Mouse (Mus musculus) CH12.LX (cell line): Measurements from ENCODE around the gene Catsper1. TPM values are rescaled to one million over a fixed set of nuclear protein-coding genes. Genes with fewer than 3 reads are reported as not detected.

Source experiments
- DNase-seq: peaks from one replicate; pipeline ENCODE4 v3.0.0-alpha.2; 2013; ENCODE audit errors: extremely low read depth
- H3K27ac ChIP-seq: 2 replicates; pipeline ENCODE4 v1.5.1; 2012; ENCODE audit warnings: low read depth, mild to moderate bottlenecking, control low read depth, moderate library complexity; ENCODE audit not compliant: insufficient read depth
- H3K27me3 ChIP-seq: replicated peaks from 2 replicates; pipeline ENCODE3; 2012; ENCODE audit warnings: inconsistent platforms
- H3K36me3 ChIP-seq, 2 experiments: replicated peaks in 1 of 2; 2 replicates each; pipeline versions ENCODE3 to v1.6.1; 2012; ENCODE audit warnings: inconsistent platforms in 1 of 2, low read length in 1 of 2, mild to moderate bottlenecking in 1 of 2, mixed read lengths in 1 of 2, moderate library complexity in 1 of 2; ENCODE audit not compliant: control insufficient read depth in 1 of 2, insufficient read depth in 1 of 2
- H3K4me1 ChIP-seq, 2 experiments: 2 replicates each; pipeline ENCODE4 v1.6.1; 2012; ENCODE audit warnings: inconsistent platforms in 1 of 2, moderate library complexity in 1 of 2; ENCODE audit not compliant: insufficient read depth in 2 of 2, control insufficient read depth in 1 of 2
- H3K4me2 ChIP-seq: 2 replicates; pipeline ENCODE4 v1.6.1; 2012; ENCODE audit warnings: low read depth, mild to moderate bottlenecking, control low read depth; ENCODE audit not compliant: poor library complexity, insufficient read depth, severe bottlenecking
- H3K4me3 ChIP-seq, 3 experiments: fragments of 150-350 bp in 1 of 3; sonication (generic) in 1 of 3; replicated peaks in 1 of 3; 2 replicates each; pipeline versions ENCODE3 to v1.5.1; 2011 to 2012; ENCODE audit warnings: low read depth in 2 of 3, low read length in 2 of 3, mild to moderate bottlenecking in 2 of 3, moderate library complexity in 2 of 3, control low read depth in 1 of 3, improper control_type of control experiment in 1 of 3, inconsistent platforms in 1 of 3, mixed read lengths in 1 of 3; ENCODE audit not compliant: poor library complexity in 1 of 3
- H3K79me2 ChIP-seq: replicated peaks from 2 replicates; pipeline ENCODE4 v1.6.1; 2012; ENCODE audit warnings: mild to moderate bottlenecking, moderate library complexity; ENCODE audit not compliant: control insufficient read depth, poor library complexity, insufficient read depth, severe bottlenecking; ENCODE audit errors: extremely low read depth
- H3K9ac ChIP-seq: 2 replicates; pipeline ENCODE4 v1.6.1; 2012; ENCODE audit warnings: low read depth, mild to moderate bottlenecking, control low read depth, moderate library complexity; ENCODE audit not compliant: insufficient read depth
- H3K9me3 ChIP-seq: replicated peaks from 2 replicates; pipeline ENCODE3; 2012; ENCODE audit warnings: low read length, inconsistent platforms, mixed read lengths
- BHLHE40 ChIP-seq: IDR thresholded peaks from 2 replicates; pipeline ENCODE4 v1.6.1; 2011; ENCODE audit warnings: mild to moderate bottlenecking, low read depth, low read length, improper control_type of control experiment
- CHD1 ChIP-seq: IDR thresholded peaks from 2 replicates; pipeline ENCODE4 v1.6.1; 2012; ENCODE audit warnings: low read depth, low read length, improper control_type of control experiment, inconsistent platforms
- E2F4 ChIP-seq: IDR thresholded peaks from 2 replicates; pipeline ENCODE4 v1.6.1; 2011; ENCODE audit warnings: low read depth, low read length, improper control_type of control experiment; ENCODE audit not compliant: insufficient replicate concordance
- ELF1 ChIP-seq: IDR thresholded peaks from 2 replicates; pipeline ENCODE4 v1.6.1; 2014; ENCODE audit warnings: low read depth, mild to moderate bottlenecking, inconsistent platforms, low read length, improper control_type of control experiment
- ETS1 ChIP-seq: conservative IDR thresholded peaks from 2 replicates; pipeline ENCODE4 v1.6.1; 2012; ENCODE audit warnings: low read depth, mild to moderate bottlenecking, inconsistent platforms, low read length, improper control_type of control experiment, moderate library complexity
- KAT2A ChIP-seq: IDR thresholded peaks from 2 replicates; pipeline ENCODE4 v1.6.1; 2012; ENCODE audit warnings: low read length, improper control_type of control experiment, inconsistent platforms; ENCODE audit not compliant: insufficient replicate concordance
- MXI1 ChIP-seq: IDR thresholded peaks from 2 replicates; pipeline ENCODE4 v1.6.1; 2011; ENCODE audit warnings: mild to moderate bottlenecking, low read depth, low read length, improper control_type of control experiment
- NRF1 ChIP-seq: IDR thresholded peaks from 2 replicates; pipeline ENCODE4 v1.6.1; 2014; ENCODE audit warnings: low read depth, mild to moderate bottlenecking, inconsistent platforms, low read length, improper control_type of control experiment, moderate library complexity
- PAX5 ChIP-seq: IDR thresholded peaks from 2 replicates; pipeline ENCODE4 v1.6.1; 2012; ENCODE audit warnings: low read length, inconsistent platforms, mixed read lengths
- RCOR1 ChIP-seq: conservative IDR thresholded peaks from 2 replicates; pipeline ENCODE4 v1.6.1; 2012; ENCODE audit warnings: low read depth, mild to moderate bottlenecking, inconsistent platforms, low read length, improper control_type of control experiment
- TBP ChIP-seq: conservative IDR thresholded peaks from 2 replicates; pipeline ENCODE4 v1.6.1; 2011; ENCODE audit warnings: low read depth, low read length, improper control_type of control experiment
- TCF12 ChIP-seq: IDR thresholded peaks from 2 replicates; pipeline ENCODE4 v1.6.1; 2014; ENCODE audit warnings: low read depth, mild to moderate bottlenecking, inconsistent platforms, low read length, improper control_type of control experiment
- ZC3H11A ChIP-seq: IDR thresholded peaks from 2 replicates; pipeline ENCODE4 v1.6.1; 2012; ENCODE audit warnings: low read depth, mild to moderate bottlenecking, inconsistent platforms, low read length, improper control_type of control experiment
- ZNF384 ChIP-seq: IDR thresholded peaks from 2 replicates; pipeline ENCODE4 v1.6.1; 2012; ENCODE audit warnings: low read depth, low read length, improper control_type of control experiment, inconsistent platforms
- dilution Hi-C: fragments of 300-500 bp; cut with MboI; formaldehyde crosslinking; loops from 2 replicates; pipeline ENCODE4 v1.14.3; 2020; ENCODE audit warnings: low sequenced_read_pairs; ENCODE audit not compliant: extremely low pct_unique_long_range_greater_than_20kb, extremely low pct_ligation_motif_present
- in situ Hi-C: fragments of 300-500 bp; cut with MboI; formaldehyde crosslinking; loops from 3 replicates; pipeline ENCODE4 v1.14.3; 2019; ENCODE audit warnings: low sequenced_read_pairs, low pct_ligation_motif_present, low pct_unique_long_range_greater_than_20kb, mixed read lengths
- polyA plus RNA-seq: library from polyadenylated mRNA; unstranded; fragments of >175 nt; gene quantifications from 2 replicates; pipeline ENCODE4 v1.2.1, GENCODE M21; 2012; ENCODE audit warnings: low read depth; ENCODE audit not compliant: insufficient read length
- total RNA-seq, 2 experiments: library from RNA; depleted of rRNA; stranded (reverse); fragments of 300-350 nt in 1 of 2; fragments of >200 nt in 1 of 2; gene quantifications; 2 replicates each; pipeline ENCODE4 v1.2.3; 2012 to 2014

The Catsper1 gene
- total and polyA plus RNA-seq, 3 experiments = not detected

GRCm38 (mm10) chr19:5341360-5341759, 5.8 kb downstream of the Catsper1 start:
- no peak overlapping the region for H3K4me2 ChIP-seq
- DNase-seq = no peak
- no peaks in the 10 kb centered on the region for H3K9me3 ChIP-seq
- H3K4me3 ChIP-seq = no peak overlapping the region
- H3K27ac ChIP-seq = no peak overlapping the region
- in situ Hi-C loops = no loop called here
- no peak overlapping the region for H3K9ac ChIP-seq
- dilution Hi-C loops = no loop called here
- H3K27me3 ChIP-seq = peaks cover 3% of the 10 kb centered on the region
- TF ChIP-seq ZNF384 = no peak
- TF ChIP-seq NRF1 = no peak
- no peak for TF ChIP-seq PAX5
- TF ChIP-seq ELF1 = no peak
- TF ChIP-seq MXI1 = no peak
- no peak for TF ChIP-seq ZC3H11A
- TF ChIP-seq KAT2A = no peak
- TF ChIP-seq RCOR1 = no peak
- no peak for TF ChIP-seq CHD1
- TF ChIP-seq BHLHE40 = no peak
- no peak for TF ChIP-seq ETS1
- no peaks in the 10 kb centered on the region for H3K36me3 ChIP-seq
- no peaks in the 10 kb centered on the region for H3K79me2 ChIP-seq
- peaks cover 0 to 4% of the 10 kb centered on the region in 2 experiments; a peak in 1 of 4 replicates for H3K4me1 ChIP-seq

GRCm38 (mm10) chr19:5345297-5346131, 10.0 kb downstream of the Catsper1 start:
- dilution Hi-C loops = no loop called here
- no peaks in the 10 kb centered on the region for H3K36me3 ChIP-seq
- no peak overlapping the region for H3K9ac ChIP-seq
- no peak overlapping the region for H3K4me3 ChIP-seq
- H3K79me2 ChIP-seq = no peaks in the 10 kb centered on the region
- DNase-seq = no peak
- TF ChIP-seq BHLHE40 (no peak), E2F4 (no peak), MXI1 (no peak), PAX5 (no peak), TCF12 (no peak), TBP (no peak)
- no peaks in the 10 kb centered on the region for H3K9me3 ChIP-seq
- peaks cover 5 to 18% of the 10 kb centered on the region in 2 experiments for H3K4me1 ChIP-seq
- no peak overlapping the region for H3K4me2 ChIP-seq
- no peak overlapping the region for H3K27ac ChIP-seq
- H3K27me3 ChIP-seq = peaks cover 3% of the 10 kb centered on the region
- in situ Hi-C loops = no loop called here
